Mouse (Mus musculus) lung, embryonic 14.5 days (tissue): ENCODE data around the gene Poln. TPM values are rescaled to one million over a fixed set of nuclear protein-coding genes. Genes with fewer than 3 reads are reported as not detected.

Source experiments
- ATAC-seq: fragments of 200-750 bp; cut with Nextera tagmentation; 2 replicates; pipeline ENCODE4 v1.8.0; 2017; ENCODE audit warnings: mild to moderate bottlenecking, moderate TSS enrichment, moderate library complexity; ENCODE audit not compliant: insufficient read depth
- DNase-seq: peaks from one replicate; pipeline ENCODE4 v3.0.0-alpha.2; 2015
- H3K27ac ChIP-seq: fragments of 300-500 bp; sonication (generic); 2 replicates; pipeline ENCODE4 v1.5.1; 2014; ENCODE audit warnings: low read depth, mild to moderate bottlenecking, moderate library complexity
- H3K27me3 ChIP-seq: fragments of 300-500 bp; sonication (generic); 2 replicates; pipeline ENCODE4 v1.6.1; 2014; ENCODE audit warnings: low read length, control low read depth; ENCODE audit not compliant: insufficient read depth
- H3K36me3 ChIP-seq: fragments of 300-500 bp; sonication (generic); 2 replicates; pipeline ENCODE4 v1.6.1; 2014; ENCODE audit warnings: control low read depth; ENCODE audit not compliant: insufficient read depth
- H3K4me1 ChIP-seq: fragments of 300-500 bp; sonication (generic); 2 replicates; pipeline ENCODE4 v1.6.1; 2014; ENCODE audit warnings: antibody characterized with exemption, control low read depth; ENCODE audit not compliant: insufficient read depth
- H3K4me2 ChIP-seq: fragments of 300-500 bp; sonication (generic); 2 replicates; pipeline ENCODE4 v1.6.1; 2014; ENCODE audit warnings: mild to moderate bottlenecking
- H3K4me3 ChIP-seq: fragments of 300-500 bp; sonication (generic); 2 replicates; pipeline ENCODE4 v1.5.1; 2014; ENCODE audit warnings: low read depth, low read length
- H3K9ac ChIP-seq: fragments of 300-500 bp; sonication (generic); 2 replicates; pipeline ENCODE4 v1.6.1; 2014
- H3K9me3 ChIP-seq: fragments of 300-500 bp; sonication (generic); 2 replicates; pipeline ENCODE4 v1.6.1; 2016; ENCODE audit warnings: low read depth, low read length, control low read depth
- CTCF ChIP-seq: IDR thresholded peaks from 2 replicates; pipeline ENCODE4 v1.5.1; 2016; ENCODE audit warnings: antibody characterized with exemption, low read depth
- WGBS: fragments of 180-500 bp; shearing (Covaris S2); extraction: QIAGEN DNeasy Blood & Tissue Kit; methylation state at CpG from one replicate; pipeline ENCODE4 v1.1.7; 2014; 5-methylcytosine and 5-hydroxymethylcytosine counted together
- polyA plus RNA-seq: library from polyadenylated mRNA; unstranded; fragments of >200 nt; fragmentation: Nextera tagmentation; extraction: Ambion mirVana; gene quantifications from 2 replicates; pipeline ENCODE4 v1.2.1, GENCODE M21; 2014

The Poln gene
- polyA plus RNA-seq, 1 experiment from 2014 or later, result 1.2 TPM

DNA sequence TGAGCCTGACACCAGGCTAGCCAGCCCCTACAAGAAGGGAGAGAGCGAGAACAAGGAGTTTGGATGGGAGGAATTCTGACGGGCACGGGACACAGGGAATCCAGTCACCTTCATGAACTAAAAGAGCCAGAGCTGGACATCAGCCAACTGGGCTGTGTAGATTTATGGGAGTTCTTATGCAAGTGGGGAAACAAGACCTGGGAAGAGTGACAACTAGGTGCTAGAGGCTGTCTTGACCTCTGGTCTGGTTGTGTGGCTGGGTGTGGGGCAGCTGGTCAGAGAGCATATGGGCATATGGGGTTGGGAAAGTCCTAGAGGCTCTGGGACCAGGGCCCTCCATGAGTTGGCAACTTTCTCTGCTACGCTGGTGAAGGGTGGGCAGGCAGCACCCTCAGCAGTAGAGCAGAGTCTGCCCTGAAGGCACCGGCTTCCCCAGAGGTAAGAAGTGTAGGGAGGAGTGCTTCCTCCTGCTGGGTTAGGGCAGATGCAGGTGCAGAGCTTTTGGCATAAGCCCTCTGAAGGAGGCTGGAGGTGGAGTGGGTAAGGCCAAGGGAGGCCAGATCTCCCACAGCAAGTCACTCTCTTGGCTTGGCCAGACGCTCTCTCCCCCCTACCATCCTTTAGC is 169.7 kb downstream of the Poln start:
- no peak overlapping the region for H3K27ac ChIP-seq
- H3K9me3 ChIP-seq, result no peaks in the 10 kb centered on the region
- WGBS, result 60% methylated on average over 6 of the region's 6 CpGs
- no peaks in the 10 kb centered on the region for H3K4me1 ChIP-seq
- DNase-seq (no peak), ATAC-seq (no peak)
- no peak overlapping the region for H3K4me2 ChIP-seq
- H3K36me3 ChIP-seq, result no peaks in the 10 kb centered on the region
- H3K9ac ChIP-seq, result no peak overlapping the region
- no peak overlapping the region for H3K4me3 ChIP-seq
- peaks cover 45% of the 10 kb centered on the region for H3K27me3 ChIP-seq
- no peak for TF ChIP-seq CTCF

DNA sequence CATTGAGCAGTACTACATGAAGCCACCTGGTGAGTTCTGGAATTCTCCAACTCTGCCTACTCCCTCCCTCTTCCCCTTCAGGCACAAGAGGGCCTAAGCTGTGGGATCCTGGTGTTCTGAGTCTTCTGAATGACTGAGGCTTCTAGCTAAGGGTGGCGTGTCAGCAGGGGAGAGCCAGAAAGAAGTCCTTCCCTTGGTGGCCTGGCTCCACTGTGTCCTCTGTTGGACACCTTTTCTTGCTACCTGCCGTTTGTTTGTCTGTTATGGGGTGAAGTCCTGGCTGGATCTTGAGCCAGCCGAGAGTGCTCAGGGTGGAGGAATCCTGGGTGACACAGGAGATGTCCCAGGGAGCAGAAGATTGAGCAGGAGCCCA is 170.8 kb downstream of the Poln start:
- no peak for TF ChIP-seq CTCF
- DNase-seq (no peak), ATAC-seq (no peak)
- H3K4me3 ChIP-seq, result no peak overlapping the region
- H3K27me3 ChIP-seq, result peaks cover 53% of the 10 kb centered on the region
- WGBS, result 78% methylated on average over 3 of the region's 3 CpGs
- H3K4me2 ChIP-seq, result no peak overlapping the region
- H3K4me1 ChIP-seq, result no peaks in the 10 kb centered on the region
- no peaks in the 10 kb centered on the region for H3K9me3 ChIP-seq
- no peak overlapping the region for H3K27ac ChIP-seq
- H3K9ac ChIP-seq, result no peak overlapping the region
- H3K36me3 ChIP-seq, result no peaks in the 10 kb centered on the region

DNA sequence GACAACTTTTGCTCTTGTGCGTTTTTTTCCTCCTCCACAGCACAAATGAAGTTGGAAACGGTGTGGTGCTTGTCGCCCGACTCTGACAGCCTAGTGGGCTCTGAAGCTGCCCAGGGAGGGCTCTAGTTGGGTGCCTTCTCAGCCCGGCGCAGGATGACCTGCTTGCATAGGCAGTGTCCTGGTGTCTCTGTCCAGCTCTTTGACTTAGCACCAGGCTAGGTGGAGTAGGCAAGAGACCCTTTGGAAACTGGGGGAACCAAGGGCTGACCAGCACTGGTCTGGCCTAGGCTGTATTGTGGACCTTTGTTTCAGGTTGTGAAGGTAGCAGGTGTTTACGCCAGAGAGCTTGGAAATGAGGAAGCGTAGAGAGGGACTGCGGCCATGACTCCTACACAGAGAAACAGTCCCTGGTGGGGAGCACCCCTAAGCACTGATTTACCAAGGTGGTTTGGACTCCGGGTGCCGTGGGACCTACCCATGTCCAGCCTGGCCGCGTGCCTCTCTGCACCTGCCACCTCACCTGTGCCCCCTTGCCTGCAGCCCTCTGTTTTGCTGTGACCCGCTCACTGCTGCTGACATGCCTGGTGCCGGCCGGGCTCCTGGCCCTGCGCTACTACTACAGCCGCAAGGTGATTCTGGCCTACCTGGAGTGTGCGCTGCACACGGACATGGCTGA is 171.3 kb downstream of the Poln start:
- no peak overlapping the region for H3K27ac ChIP-seq
- H3K4me1 ChIP-seq, result no peaks in the 10 kb centered on the region
- DNase-seq, result no peak
- 68% methylated on average over 20 of the region's 20 CpGs for WGBS
- no peak for ATAC-seq
- no peaks in the 10 kb centered on the region for H3K9me3 ChIP-seq
- H3K27me3 ChIP-seq, result peaks cover 53% of the 10 kb centered on the region
- TF ChIP-seq CTCF, result no peak
- no peaks in the 10 kb centered on the region for H3K36me3 ChIP-seq
- peak overlapping the region; percentile 98 for H3K4me2 ChIP-seq
- H3K9ac ChIP-seq, result no peak overlapping the region
- peak overlapping the region; percentile 61 for H3K4me3 ChIP-seq

DNA sequence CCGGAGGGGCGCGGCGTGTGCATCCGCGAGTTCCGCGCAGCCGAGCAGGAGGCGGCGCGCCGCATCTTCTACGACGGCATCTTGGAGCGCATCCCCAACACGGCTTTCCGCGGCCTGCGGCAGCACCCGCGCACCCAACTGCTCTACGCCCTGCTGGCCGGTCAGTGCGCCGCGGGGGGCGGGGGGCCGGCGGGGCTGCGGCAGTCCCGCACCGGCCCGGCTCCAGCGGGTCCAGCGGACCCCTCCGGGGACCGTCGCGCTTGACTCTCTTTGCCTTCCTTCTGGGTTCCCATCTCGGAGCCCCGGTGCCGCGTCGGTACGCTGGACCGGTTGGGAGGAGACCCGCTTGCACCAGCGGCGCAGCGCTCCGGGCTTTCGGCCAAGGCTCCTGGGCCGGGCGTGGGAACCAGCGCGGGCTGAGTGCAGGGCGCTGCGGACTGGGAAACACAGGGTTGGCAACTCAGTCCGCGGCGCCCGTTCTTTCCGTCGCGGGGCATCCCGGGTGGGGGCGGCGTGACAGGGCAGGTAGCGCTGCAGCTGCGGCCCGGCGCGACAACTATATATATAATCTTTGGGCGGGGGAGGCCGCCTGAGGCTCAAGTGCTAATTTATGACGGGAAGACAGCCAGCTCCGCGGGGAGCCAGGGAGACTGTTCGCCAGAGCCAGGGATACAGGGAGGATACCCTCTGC is 172.1 kb downstream of the Poln start:
- ATAC-seq (0 out of 2 replicates have a peak, but pooled peaks have one; percentile 12), DNase-seq (peak; percentile 81)
- H3K4me2 ChIP-seq, result peak overlapping the region; percentile 98
- peak overlapping the region; percentile 54; the same call in 1 of the 2 replicates for H3K9ac ChIP-seq
- no peaks in the 10 kb centered on the region for H3K4me1 ChIP-seq
- H3K27me3 ChIP-seq, result peaks cover 53% of the 10 kb centered on the region
- no peaks in the 10 kb centered on the region for H3K9me3 ChIP-seq
- no peak for TF ChIP-seq CTCF
- no peak overlapping the region for H3K27ac ChIP-seq
- no peaks in the 10 kb centered on the region for H3K36me3 ChIP-seq
- under 1% methylated on average over 80 of the region's 80 CpGs for WGBS
- peak overlapping the region; percentile 61 for H3K4me3 ChIP-seq

DNA sequence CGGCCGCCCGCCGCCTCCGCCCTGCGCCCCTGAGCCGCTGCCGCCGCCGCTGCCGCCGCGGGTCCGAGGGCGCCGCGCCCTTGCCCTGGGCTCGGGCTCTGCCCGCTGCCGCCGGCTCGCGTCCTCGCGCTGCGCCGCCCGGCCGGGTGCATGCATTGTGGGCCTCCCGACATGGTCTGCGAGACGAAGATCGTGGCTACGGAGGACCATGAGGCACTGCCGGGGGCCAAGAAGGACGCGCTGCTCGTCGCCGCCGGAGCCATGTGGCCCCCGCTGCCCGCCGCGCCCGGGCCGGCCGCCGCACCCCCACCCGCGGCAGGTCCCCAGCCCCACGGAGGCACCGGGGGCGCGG is 172.6 kb downstream of the Poln start:
- H3K27me3 ChIP-seq, result peaks cover 53% of the 10 kb centered on the region
- under 1% methylated on average over 48 of the region's 55 CpGs for WGBS
- peak overlapping the region; percentile 98 for H3K4me2 ChIP-seq
- peak; percentile 33 for ATAC-seq
- H3K27ac ChIP-seq, result no peak overlapping the region
- peak overlapping the region; percentile 61 for H3K4me3 ChIP-seq
- H3K4me1 ChIP-seq, result no peaks in the 10 kb centered on the region
- no peaks in the 10 kb centered on the region for H3K36me3 ChIP-seq
- peak overlapping the region; percentile 54 for H3K9ac ChIP-seq
- H3K9me3 ChIP-seq, result no peaks in the 10 kb centered on the region
- no peak for TF ChIP-seq CTCF
- DNase-seq, result no peak

DNA sequence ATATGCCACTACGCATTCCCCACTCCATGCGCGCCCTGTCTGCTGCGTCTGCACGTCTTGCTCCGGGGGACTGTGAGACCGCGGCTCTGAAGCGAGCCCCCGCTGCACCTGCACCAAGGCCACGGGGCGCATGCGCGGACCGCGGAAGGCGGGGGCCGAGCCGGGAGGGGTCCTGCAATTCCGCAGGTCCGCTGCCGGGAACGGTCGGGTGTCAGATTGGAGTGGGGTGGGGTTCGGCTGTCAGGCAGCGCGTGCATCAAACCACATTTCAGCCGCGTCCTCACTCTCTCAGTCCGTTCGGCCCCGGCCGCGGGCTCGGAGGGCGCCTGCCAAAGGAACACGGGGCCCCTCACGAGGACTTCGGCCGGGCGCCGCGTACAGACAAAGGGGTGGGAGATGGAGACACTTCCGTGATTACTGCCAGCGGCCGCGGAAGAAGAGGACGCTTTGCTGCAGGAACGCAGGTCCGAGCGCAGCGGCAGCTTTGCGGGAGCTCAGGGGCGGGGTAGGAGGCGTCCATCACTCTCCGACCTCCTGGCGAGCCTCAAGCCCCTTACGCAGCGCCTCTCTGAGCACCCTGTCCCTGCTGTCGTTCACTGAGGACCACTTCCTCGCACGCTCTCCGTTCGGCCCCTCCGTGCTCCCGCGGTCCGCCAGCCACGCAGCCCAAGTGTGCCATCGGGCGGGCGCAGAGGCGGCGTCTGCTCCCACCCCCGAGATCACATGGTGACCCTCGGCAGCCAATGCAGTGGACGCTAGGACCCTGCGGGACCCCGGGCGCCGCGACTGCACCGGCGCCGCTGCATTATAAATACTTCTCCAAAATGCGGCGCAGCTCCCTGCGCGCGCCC is 173.2 kb downstream of the Poln start, which contains the start of gene Nat8l:
TSS of gene Nat8l (plus strand) at position 142 of the 851 bp plus-strand sequence.
- no peak for TF ChIP-seq CTCF
- Histone ChIP-seq H3K4me3 (peak within 1 kb of the TSS; percentile 61), H3K36me3 (no peaks in the 10 kb centered on the region), H3K27ac (no peak within 1 kb of the TSS), H3K9ac (peak within 1 kb of the TSS; percentile 54), H3K9me3 (no peaks in the 10 kb centered on the region), H3K27me3 (peaks cover 53% of the 10 kb centered on the region), H3K4me1 (no peaks in the 10 kb centered on the region), H3K4me2 (peak within 1 kb of the TSS; percentile 98)
- DNase-seq (peak; percentile 78), ATAC-seq (peak; percentile 78)
- WGBS, result under 1% methylated on average over 89 of the region's 90 CpGs
